Mouse (Mus musculus) megakaryocyte, embryonic 14.5 days (primary cell): ENCODE data around the gene Scyl1. TPM values are rescaled to one million over a fixed set of nuclear protein-coding genes. Genes with fewer than 3 reads are reported as not detected.
"Not testable (repeated sequence)": the region's sequence is repeated elsewhere in the genome, so short reads cannot be mapped to it uniquely, and the experiment has no call there.

Source experiments
- H3K27me3 ChIP-seq: replicated peaks from 2 replicates; pipeline ENCODE3; 2012; ENCODE audit warnings: inconsistent platforms
- H3K36me3 ChIP-seq: replicated peaks from 2 replicates; pipeline ENCODE3; 2012; ENCODE audit warnings: low read length, inconsistent platforms, mixed read lengths
- H3K4me1 ChIP-seq: 2 replicates; pipeline ENCODE4 v1.6.1; 2012; ENCODE audit warnings: inconsistent platforms
- H3K4me3 ChIP-seq: replicated peaks from 2 replicates; pipeline ENCODE3; 2012; ENCODE audit warnings: moderate library complexity, mild to moderate bottlenecking, inconsistent platforms
- H3K9me3 ChIP-seq: 2 replicates; pipeline ENCODE4 v1.6.1; 2012; ENCODE audit warnings: inconsistent platforms
- FLI1 ChIP-seq: IDR thresholded peaks from 2 replicates; pipeline ENCODE4 v1.6.1; 2012; ENCODE audit warnings: low read length, inconsistent platforms, mixed read lengths
- GATA1 ChIP-seq: IDR thresholded peaks from 3 replicates; pipeline ENCODE4 v1.6.1; 2012; ENCODE audit warnings: mixed read lengths, low read length, inconsistent platforms, borderline replicate concordance
- polyA plus RNA-seq: library from polyadenylated mRNA; stranded (reverse); fragments of >175 nt; gene quantifications from 2 replicates; pipeline ENCODE4 v1.2.3, GENCODE M21; 2012; ENCODE audit warnings: low replicate concordance; ENCODE audit not compliant: insufficient read depth

Gene Scyl1
- polyA plus RNA-seq, 1 experiment: 71.8 TPM

- H3K4me3 ChIP-seq: peak overlapping the region; percentile 100
- H3K27me3 ChIP-seq: no peaks in the 10 kb centered on the region
- H3K36me3 ChIP-seq: peaks cover 69% of the 10 kb centered on the region
- TF ChIP-seq FLI1 (no peak), GATA1 (no peak)
- peaks cover 51% of the 10 kb centered on the region for H3K4me1 ChIP-seq
- H3K9me3 ChIP-seq: no peaks in the 10 kb centered on the region
Measured at GRCm38 (mm10) chr19:5797381-5798111, 26.3 kb upstream of the Scyl1 start.

GRCm38 (mm10) chr19:5796573-5797111 lies 25.4 kb upstream of the Scyl1 start:
- Histone ChIP-seq H3K4me3 (peak overlapping the region; percentile 100), H3K9me3 (no peaks in the 10 kb centered on the region), H3K4me1 (peaks cover 54% of the 10 kb centered on the region), H3K36me3 (peaks cover 69% of the 10 kb centered on the region), H3K27me3 (no peaks in the 10 kb centered on the region)
- TF ChIP-seq FLI1 (no peak), GATA1 (no peak)

GRCm38 (mm10) chr19:5795668-5796572 lies 24.7 kb upstream of the Scyl1 start:
- peaks cover 63% of the 10 kb centered on the region for H3K36me3 ChIP-seq
- H3K9me3 ChIP-seq: no peaks in the 10 kb centered on the region
- no peaks in the 10 kb centered on the region for H3K27me3 ChIP-seq
- TF ChIP-seq GATA1: no peak
- TF ChIP-seq FLI1: no peak
- peaks cover 56% of the 10 kb centered on the region for H3K4me1 ChIP-seq
- H3K4me3 ChIP-seq: peak overlapping the region; percentile 100

GRCm38 (mm10) chr19:5794771-5795576 lies 23.8 kb upstream of the Scyl1 start:
- Histone ChIP-seq H3K4me3 (peak overlapping the region; percentile 82), H3K4me1 (peaks cover 56% of the 10 kb centered on the region), H3K9me3 (no peaks in the 10 kb centered on the region), H3K36me3 (peaks cover 54% of the 10 kb centered on the region), H3K27me3 (no peaks in the 10 kb centered on the region)
- TF ChIP-seq FLI1 (no peak), GATA1 (no peak)

- H3K4me1 ChIP-seq: peaks cover 56% of the 10 kb centered on the region
- H3K27me3 ChIP-seq, H3K9me3 ChIP-seq: not testable (repeated sequence)
- peak overlapping the region; percentile 82 for H3K4me3 ChIP-seq
- peaks cover 46% of the 10 kb centered on the region for H3K36me3 ChIP-seq
Measured at GRCm38 (mm10) chr19:5793917-5794770, 22.9 kb upstream of the Scyl1 start.

GRCm38 (mm10) chr19:5793116-5793515 lies 21.9 kb upstream of the Scyl1 start:
- peaks cover 35% of the 10 kb centered on the region for H3K36me3 ChIP-seq
- TF ChIP-seq FLI1 (no peak), GATA1 (no peak)
- peaks cover 63% of the 10 kb centered on the region for H3K4me1 ChIP-seq
- H3K9me3 ChIP-seq: no peaks in the 10 kb centered on the region
- H3K27me3 ChIP-seq: no peaks in the 10 kb centered on the region
- H3K4me3 ChIP-seq: peak overlapping the region; percentile 40

GRCm38 (mm10) chr19:5791329-5791728 lies 20.1 kb upstream of the Scyl1 start:
- peaks cover 65% of the 10 kb centered on the region for H3K4me1 ChIP-seq
- TF ChIP-seq FLI1 (no peak), GATA1 (no peak)
- no peaks in the 10 kb centered on the region for H3K27me3 ChIP-seq
- H3K9me3 ChIP-seq: no peaks in the 10 kb centered on the region
- peaks cover 17% of the 10 kb centered on the region for H3K36me3 ChIP-seq
- H3K4me3 ChIP-seq: no peak overlapping the region

GRCm38 (mm10) chr19:5789066-5789465 lies 17.8 kb upstream of the Scyl1 start:
- no peaks in the 10 kb centered on the region for H3K36me3 ChIP-seq
- H3K4me1 ChIP-seq: peaks cover 53% of the 10 kb centered on the region
- TF ChIP-seq FLI1 (no peak), GATA1 (no peak)
- no peaks in the 10 kb centered on the region for H3K9me3 ChIP-seq
- H3K4me3 ChIP-seq: no peak overlapping the region
- H3K27me3 ChIP-seq: no peaks in the 10 kb centered on the region

GRCm38 (mm10) chr19:5788620-5789019 lies 17.4 kb upstream of the Scyl1 start:
- Histone ChIP-seq H3K9me3 (no peaks in the 10 kb centered on the region), H3K36me3 (no peaks in the 10 kb centered on the region), H3K4me1 (peaks cover 49% of the 10 kb centered on the region), H3K4me3 (no peak overlapping the region), H3K27me3 (no peaks in the 10 kb centered on the region)
- no peak for TF ChIP-seq FLI1
- no peak for TF ChIP-seq GATA1
